Mouse (Mus musculus) kidney, embryonic 16.5 days (tissue): ENCODE measurements around the gene Cmtm6. TPM values are rescaled to one million over a fixed set of nuclear protein-coding genes. Genes with fewer than 3 reads are reported as not detected.

Experiments used
- ATAC-seq: fragments of 200-750 bp; cut with Nextera tagmentation; 2 replicates; pipeline ENCODE4 v1.8.0; 2017; ENCODE audit warnings: moderate TSS enrichment; ENCODE audit not compliant: low FRiP score, low TSS enrichment
- H3K27ac ChIP-seq: fragments of 300-500 bp; sonication (generic); 2 replicates; pipeline ENCODE4 v1.5.1; 2014; ENCODE audit warnings: low read length
- H3K27me3 ChIP-seq: fragments of 300-500 bp; sonication (generic); 2 replicates; pipeline ENCODE4 v1.6.1; 2014; ENCODE audit warnings: low read length, control low read depth, mixed read lengths; ENCODE audit not compliant: insufficient read depth
- H3K36me3 ChIP-seq: fragments of 300-500 bp; sonication (generic); 2 replicates; pipeline ENCODE4 v1.6.1; 2014; ENCODE audit warnings: low read length, control low read depth, mixed read lengths; ENCODE audit not compliant: insufficient read depth
- H3K4me1 ChIP-seq: fragments of 300-500 bp; sonication (generic); 2 replicates; pipeline ENCODE4 v1.6.1; 2014; ENCODE audit warnings: low read length, control low read depth, mixed read lengths; ENCODE audit not compliant: insufficient read depth
- H3K4me2 ChIP-seq: fragments of 300-500 bp; sonication (generic); replicated peaks from 2 replicates; pipeline ENCODE4 v1.6.1; 2014; ENCODE audit warnings: low read depth, low read length
- H3K4me3 ChIP-seq: fragments of 300-500 bp; sonication (generic); 2 replicates; pipeline ENCODE4 v1.5.1; 2014; ENCODE audit warnings: mild to moderate bottlenecking, low read length
- H3K9ac ChIP-seq: fragments of 300-500 bp; sonication (generic); replicated peaks from 2 replicates; pipeline ENCODE4 v1.6.1; 2014; ENCODE audit warnings: low read length
- H3K9me3 ChIP-seq: fragments of 300-500 bp; sonication (generic); 2 replicates; pipeline ENCODE4 v1.6.1; 2016; ENCODE audit warnings: low read length, control low read depth
- WGBS: fragments of 180-500 bp; shearing (Covaris S2); extraction: QIAGEN DNeasy Blood & Tissue Kit; methylation state at CpG from one replicate; pipeline ENCODE4 v1.1.7; 2014; 5-methylcytosine and 5-hydroxymethylcytosine counted together
- polyA plus RNA-seq: library from polyadenylated mRNA; unstranded; fragments of >200 nt; fragmentation: Nextera tagmentation; extraction: Ambion mirVana; gene quantifications from 2 replicates; pipeline ENCODE4 v1.2.1, GENCODE M21; 2015

Cmtm6 gene
- polyA plus RNA-seq, 1 experiment from 2014 or later: 73.5 TPM

- H3K36me3 ChIP-seq: peaks cover 21% of the 10 kb centered on the region
- no peaks in the 10 kb centered on the region for H3K27me3 ChIP-seq
- H3K9me3 ChIP-seq: no peaks in the 10 kb centered on the region
- H3K9ac ChIP-seq: no peak overlapping the region
- no peak overlapping the region for H3K4me3 ChIP-seq
- no peak overlapping the region for H3K27ac ChIP-seq
- ATAC-seq: no peak
- 81% methylated on average over 4 of the region's 4 CpGs for WGBS
- H3K4me1 ChIP-seq: no peaks in the 10 kb centered on the region; the same call in 1 of the 2 replicates
- no peak overlapping the region for H3K4me2 ChIP-seq
Observed at GRCm38 (mm10) chr9:114745654-114746053, 14.7 kb downstream of the Cmtm6 start.

- Histone ChIP-seq H3K9me3 (no peaks in the 10 kb centered on the region), H3K4me2 (no peak overlapping the region), H3K4me3 (no peak overlapping the region), H3K27ac (no peak overlapping the region), H3K27me3 (no peaks in the 10 kb centered on the region), H3K9ac (no peak overlapping the region), H3K36me3 (peaks cover 20% of the 10 kb centered on the region), H3K4me1 (no peaks in the 10 kb centered on the region; the same call in 1 of the 2 replicates)
- ATAC-seq: no peak; the same call in 1 of the 2 replicates
- 58% methylated on average over 10 of the region's 10 CpGs for WGBS
Observed at GRCm38 (mm10) chr9:114747012-114747411, 16.1 kb downstream of the Cmtm6 start.

- no peak for ATAC-seq
- Histone ChIP-seq H3K4me3 (no peak overlapping the region), H3K4me1 (no peaks in the 10 kb centered on the region; the same call in 1 of the 2 replicates), H3K4me2 (no peak overlapping the region), H3K27me3 (no peaks in the 10 kb centered on the region), H3K9me3 (no peaks in the 10 kb centered on the region), H3K27ac (no peak overlapping the region), H3K9ac (no peak overlapping the region), H3K36me3 (peaks cover 20% of the 10 kb centered on the region)
- WGBS: 69% methylated on average over 12 of the region's 12 CpGs
Observed at GRCm38 (mm10) chr9:114747466-114747865, 16.6 kb downstream of the Cmtm6 start.

GRCm38 (mm10) chr9:114751582-114751981, 20.7 kb downstream of the Cmtm6 start:
- no peaks in the 10 kb centered on the region for H3K9me3 ChIP-seq
- WGBS: 81% methylated on average over 3 of the region's 3 CpGs
- no peaks in the 10 kb centered on the region for H3K27me3 ChIP-seq
- H3K9ac ChIP-seq: no peak overlapping the region
- no peak overlapping the region for H3K4me2 ChIP-seq
- H3K4me3 ChIP-seq: no peak overlapping the region
- ATAC-seq: no peak
- no peaks in the 10 kb centered on the region; the same call in 1 of the 2 replicates for H3K4me1 ChIP-seq
- H3K27ac ChIP-seq: no peak overlapping the region
- H3K36me3 ChIP-seq: peaks cover 26% of the 10 kb centered on the region

- Histone ChIP-seq H3K9me3 (no peaks in the 10 kb centered on the region), H3K9ac (no peak overlapping the region), H3K36me3 (peaks cover 28% of the 10 kb centered on the region), H3K27me3 (no peaks in the 10 kb centered on the region), H3K4me1 (no peaks in the 10 kb centered on the region; the same call in 1 of the 2 replicates), H3K4me2 (peak overlapping the region; percentile 78), H3K4me3 (0 out of 2 replicates have a peak overlapping the region, but pooled peaks have one; percentile 55), H3K27ac (no peak overlapping the region)
- no peak for ATAC-seq
- 81% methylated on average over 9 of the region's 9 CpGs for WGBS
Observed at GRCm38 (mm10) chr9:114752311-114752710, 21.4 kb downstream of the Cmtm6 start.

- WGBS: 6% methylated on average over 36 of the region's 36 CpGs
- peak overlapping the region; percentile 72 for H3K9ac ChIP-seq
- H3K9me3 ChIP-seq: no peaks in the 10 kb centered on the region
- peak overlapping the region; percentile 78 for H3K4me2 ChIP-seq
- peak overlapping the region; percentile 54 for H3K27ac ChIP-seq
- no peaks in the 10 kb centered on the region for H3K27me3 ChIP-seq
- peak overlapping the region; percentile 55 for H3K4me3 ChIP-seq
- peak; percentile 94 for ATAC-seq
- peaks cover 23% of the 10 kb centered on the region for H3K36me3 ChIP-seq
- H3K4me1 ChIP-seq: no peaks in the 10 kb centered on the region
Observed at GRCm38 (mm10) chr9:114752863-114753484, 22.1 kb downstream of the Cmtm6 start.

- 64% methylated on average over 7 of the region's 7 CpGs for WGBS
- no peak overlapping the region for H3K9ac ChIP-seq
Observed at GRCm38 (mm10) chr9:114758272-114758671, 27.4 kb downstream of the Cmtm6 start.

GRCm38 (mm10) chr9:114758801-114759200, 27.9 kb downstream of the Cmtm6 start:
- no peaks in the 10 kb centered on the region for H3K4me1 ChIP-seq
- no peak for ATAC-seq
- H3K9ac ChIP-seq: no peak overlapping the region
- H3K4me3 ChIP-seq: no peak overlapping the region
- H3K27me3 ChIP-seq: no peaks in the 10 kb centered on the region
- no peaks in the 10 kb centered on the region for H3K9me3 ChIP-seq
- WGBS: 84% methylated on average over 5 of the region's 5 CpGs
- no peak overlapping the region for H3K27ac ChIP-seq
- no peak overlapping the region for H3K4me2 ChIP-seq
- H3K36me3 ChIP-seq: peaks cover 35% of the 10 kb centered on the region

More at GRCm38 (mm10) chr9:114758272-114758671, 27.4 kb downstream of the Cmtm6 start:
- Histone ChIP-seq H3K27ac (no peak overlapping the region), H3K4me3 (no peak overlapping the region), H3K27me3 (no peaks in the 10 kb centered on the region), H3K9me3 (no peaks in the 10 kb centered on the region), H3K4me2 (no peak overlapping the region), H3K36me3 (peaks cover 35% of the 10 kb centered on the region), H3K4me1 (no peaks in the 10 kb centered on the region)
- no peak for ATAC-seq

- no peak for ATAC-seq
- no peaks in the 10 kb centered on the region for H3K9me3 ChIP-seq
- H3K36me3 ChIP-seq: peaks cover 32% of the 10 kb centered on the region
- 78% methylated on average over 4 of the region's 4 CpGs for WGBS
- no peaks in the 10 kb centered on the region for H3K27me3 ChIP-seq
- no peak overlapping the region for H3K4me2 ChIP-seq
- no peak overlapping the region for H3K27ac ChIP-seq
- H3K4me1 ChIP-seq: no peaks in the 10 kb centered on the region
- H3K9ac ChIP-seq: no peak overlapping the region
- H3K4me3 ChIP-seq: no peak overlapping the region
Observed at GRCm38 (mm10) chr9:114759886-114760285, 29.0 kb downstream of the Cmtm6 start.

GRCm38 (mm10) chr9:114760353-114760752, 29.4 kb downstream of the Cmtm6 start:
- Histone ChIP-seq H3K27me3 (no peaks in the 10 kb centered on the region), H3K9ac (no peak overlapping the region), H3K4me2 (no peak overlapping the region), H3K4me1 (no peaks in the 10 kb centered on the region), H3K27ac (no peak overlapping the region), H3K4me3 (no peak overlapping the region), H3K36me3 (peaks cover 28% of the 10 kb centered on the region), H3K9me3 (no peaks in the 10 kb centered on the region)
- WGBS: 79% methylated on average over 5 of the region's 5 CpGs
- ATAC-seq: no peak
